Mouse (Mus musculus) stomach, embryonic 15.5 days (tissue): ENCODE data around the gene Cdh4. TPM values are rescaled to one million over a fixed set of nuclear protein-coding genes. Genes with fewer than 3 reads are reported as not detected.

ENCODE experiments used
- ATAC-seq: fragments of 200-750 bp; cut with Nextera tagmentation; 2 replicates; pipeline ENCODE4 v1.8.0; 2017; ENCODE audit warnings: low read depth, moderate number of reproducible peaks, moderate TSS enrichment; ENCODE audit not compliant: insufficient read depth, low FRiP score
- H3K27ac ChIP-seq: fragments of 300-500 bp; sonication (generic); 2 replicates; pipeline ENCODE4 v1.5.1; 2015; ENCODE audit warnings: mild to moderate bottlenecking, inconsistent platforms
- H3K27me3 ChIP-seq: fragments of 300-500 bp; sonication (generic); replicated peaks from 2 replicates; pipeline ENCODE4 v1.6.1; 2015; ENCODE audit warnings: inconsistent platforms
- H3K36me3 ChIP-seq: fragments of 300-500 bp; sonication (generic); 2 replicates; pipeline ENCODE4 v1.6.1; 2015; ENCODE audit warnings: inconsistent platforms
- H3K4me1 ChIP-seq: fragments of 300-500 bp; sonication (generic); 2 replicates; pipeline ENCODE4 v1.6.1; 2015; ENCODE audit warnings: inconsistent platforms
- H3K4me2 ChIP-seq: fragments of 300-500 bp; sonication (generic); 2 replicates; pipeline ENCODE4 v1.6.1; 2015; ENCODE audit warnings: mild to moderate bottlenecking, inconsistent platforms
- H3K4me3 ChIP-seq: fragments of 300-500 bp; sonication (generic); replicated peaks from 2 replicates; pipeline ENCODE4 v1.5.1; 2015; ENCODE audit warnings: inconsistent platforms
- H3K9ac ChIP-seq: fragments of 300-500 bp; sonication (generic); 2 replicates; pipeline ENCODE4 v1.6.1; 2015; ENCODE audit warnings: inconsistent platforms
- H3K9me3 ChIP-seq: fragments of 300-500 bp; sonication (generic); 2 replicates; pipeline ENCODE4 v1.6.1; 2016; ENCODE audit warnings: inconsistent platforms
- WGBS: fragments of 180-500 bp; shearing (Covaris S2); methylation state at CpG from one replicate; pipeline ENCODE4 v1.1.7; 2015; 5-methylcytosine and 5-hydroxymethylcytosine counted together
- polyA plus RNA-seq: library from polyadenylated mRNA; unstranded; fragments of >200 nt; fragmentation: Nextera tagmentation; extraction: Ambion mirVana; gene quantifications from 2 replicates; pipeline ENCODE4 v1.2.1, GENCODE M21; 2015

Gene Cdh4
- polyA plus RNA-seq, 1 experiment from 2014 or later, result 3.6 TPM

- Histone ChIP-seq H3K27me3 (no peaks in the 10 kb centered on the region), H3K4me3 (no peak overlapping the region), H3K27ac (no peak overlapping the region), H3K4me2 (no peak overlapping the region), H3K36me3 (no peaks in the 10 kb centered on the region), H3K9ac (no peak overlapping the region), H3K9me3 (no peaks in the 10 kb centered on the region), H3K4me1 (no peaks in the 10 kb centered on the region)
- ATAC-seq, result no peak
- 80% methylated on average over 8 of the region's 8 CpGs for WGBS
Measured at GRCm38 (mm10) chr2:179697601-179698000, 255.4 kb downstream of the Cdh4 start.

- WGBS, result 46% methylated on average over 12 of the region's 12 CpGs
- Histone ChIP-seq H3K36me3 (no peaks in the 10 kb centered on the region), H3K9me3 (no peaks in the 10 kb centered on the region), H3K27me3 (no peaks in the 10 kb centered on the region), H3K4me2 (no peak overlapping the region), H3K27ac (no peak overlapping the region), H3K4me3 (no peak overlapping the region), H3K4me1 (no peaks in the 10 kb centered on the region), H3K9ac (no peak overlapping the region)
- no peak for ATAC-seq
Measured at GRCm38 (mm10) chr2:179698196-179698985, 256.2 kb downstream of the Cdh4 start.

- ATAC-seq, result no peak
- Histone ChIP-seq H3K9me3 (no peaks in the 10 kb centered on the region), H3K27me3 (no peaks in the 10 kb centered on the region), H3K9ac (no peak overlapping the region), H3K4me3 (no peak overlapping the region), H3K27ac (no peak overlapping the region), H3K36me3 (no peaks in the 10 kb centered on the region), H3K4me2 (no peak overlapping the region), H3K4me1 (no peaks in the 10 kb centered on the region)
- WGBS, result 82% methylated on average over 11 of the region's 11 CpGs
Measured at GRCm38 (mm10) chr2:179705043-179705442, 262.8 kb downstream of the Cdh4 start.

GRCm38 (mm10) chr2:179705461-179705860 lies 263.2 kb downstream of the Cdh4 start:
- no peak for ATAC-seq
- H3K27me3 ChIP-seq, result no peaks in the 10 kb centered on the region
- H3K4me3 ChIP-seq, result no peak overlapping the region
- no peak overlapping the region for H3K27ac ChIP-seq
- WGBS, result 79% methylated on average over 7 of the region's 7 CpGs
- H3K9me3 ChIP-seq, result no peaks in the 10 kb centered on the region
- H3K9ac ChIP-seq, result no peak overlapping the region
- no peaks in the 10 kb centered on the region for H3K36me3 ChIP-seq
- H3K4me1 ChIP-seq, result no peaks in the 10 kb centered on the region
- H3K4me2 ChIP-seq, result no peak overlapping the region

GRCm38 (mm10) chr2:179706616-179707015 lies 264.4 kb downstream of the Cdh4 start:
- H3K36me3 ChIP-seq, result no peaks in the 10 kb centered on the region
- no peaks in the 10 kb centered on the region for H3K4me1 ChIP-seq
- 84% methylated on average over 3 of the region's 3 CpGs for WGBS
- H3K27me3 ChIP-seq, result no peaks in the 10 kb centered on the region
- no peak overlapping the region for H3K9ac ChIP-seq
- no peak overlapping the region for H3K4me2 ChIP-seq
- ATAC-seq, result no peak
- H3K27ac ChIP-seq, result no peak overlapping the region
- H3K9me3 ChIP-seq, result no peaks in the 10 kb centered on the region
- H3K4me3 ChIP-seq, result no peak overlapping the region

GRCm38 (mm10) chr2:179709111-179709510 lies 266.9 kb downstream of the Cdh4 start:
- H3K9me3 ChIP-seq, result no peaks in the 10 kb centered on the region
- no peak overlapping the region for H3K27ac ChIP-seq
- no peaks in the 10 kb centered on the region for H3K4me1 ChIP-seq
- no peak overlapping the region for H3K9ac ChIP-seq
- no peak overlapping the region for H3K4me3 ChIP-seq
- ATAC-seq, result no peak
- no peaks in the 10 kb centered on the region for H3K27me3 ChIP-seq
- WGBS, result 78% methylated on average over 2 of the region's 2 CpGs
- no peaks in the 10 kb centered on the region for H3K36me3 ChIP-seq
- H3K4me2 ChIP-seq, result no peak overlapping the region

GRCm38 (mm10) chr2:179712690-179713089 lies 270.5 kb downstream of the Cdh4 start:
- Histone ChIP-seq H3K4me2 (no peak overlapping the region), H3K27me3 (no peaks in the 10 kb centered on the region), H3K36me3 (no peaks in the 10 kb centered on the region), H3K9me3 (no peaks in the 10 kb centered on the region), H3K4me1 (no peaks in the 10 kb centered on the region), H3K4me3 (no peak overlapping the region), H3K9ac (no peak overlapping the region), H3K27ac (no peak overlapping the region)
- WGBS, result 73% methylated on average over 7 of the region's 7 CpGs
- ATAC-seq, result no peak

- Histone ChIP-seq H3K4me1 (no peaks in the 10 kb centered on the region), H3K27ac (no peak overlapping the region), H3K27me3 (no peaks in the 10 kb centered on the region), H3K9me3 (no peaks in the 10 kb centered on the region), H3K9ac (no peak overlapping the region), H3K4me2 (no peak overlapping the region), H3K4me3 (no peak overlapping the region), H3K36me3 (no peaks in the 10 kb centered on the region)
- ATAC-seq, result no peak
- WGBS, result 65% methylated on average over 4 of the region's 4 CpGs
Measured at GRCm38 (mm10) chr2:179713326-179713725, 271.1 kb downstream of the Cdh4 start.

- no peaks in the 10 kb centered on the region for H3K27me3 ChIP-seq
- 81% methylated on average over 3 of the region's 3 CpGs for WGBS
- no peak overlapping the region for H3K4me3 ChIP-seq
- no peaks in the 10 kb centered on the region for H3K36me3 ChIP-seq
- H3K4me2 ChIP-seq, result no peak overlapping the region
- H3K9ac ChIP-seq, result no peak overlapping the region
- H3K9me3 ChIP-seq, result no peaks in the 10 kb centered on the region
- H3K27ac ChIP-seq, result no peak overlapping the region
- no peak for ATAC-seq
- H3K4me1 ChIP-seq, result no peaks in the 10 kb centered on the region
Measured at GRCm38 (mm10) chr2:179714145-179714544, 271.9 kb downstream of the Cdh4 start.

GRCm38 (mm10) chr2:179715375-179715774 lies 273.1 kb downstream of the Cdh4 start:
- no peaks in the 10 kb centered on the region for H3K27me3 ChIP-seq
- no peak overlapping the region for H3K9ac ChIP-seq
- H3K36me3 ChIP-seq, result no peaks in the 10 kb centered on the region
- 92% methylated on average over 1 of the region's 1 CpGs for WGBS
- no peaks in the 10 kb centered on the region for H3K9me3 ChIP-seq
- H3K4me2 ChIP-seq, result no peak overlapping the region
- H3K27ac ChIP-seq, result no peak overlapping the region
- ATAC-seq, result no peak
- no peak overlapping the region for H3K4me3 ChIP-seq
- H3K4me1 ChIP-seq, result no peaks in the 10 kb centered on the region

- Histone ChIP-seq H3K4me1 (0 out of 2 replicates have a peak, but pooled peaks cover 3% of the 10 kb centered on the region), H3K36me3 (no peaks in the 10 kb centered on the region), H3K27ac (no peak overlapping the region), H3K9ac (no peak overlapping the region), H3K9me3 (no peaks in the 10 kb centered on the region), H3K4me2 (no peak overlapping the region), H3K4me3 (no peak overlapping the region), H3K27me3 (no peaks in the 10 kb centered on the region)
- no peak for ATAC-seq
- WGBS, result 42% methylated on average over 3 of the region's 3 CpGs
Measured at GRCm38 (mm10) chr2:179720366-179720765, 278.1 kb downstream of the Cdh4 start.

- WGBS, result 49% methylated on average over 18 of the region's 18 CpGs
- H3K27ac ChIP-seq, result no peak overlapping the region
- no peak for ATAC-seq
Measured at GRCm38 (mm10) chr2:179721534-179722516, 279.6 kb downstream of the Cdh4 start.

More at GRCm38 (mm10) chr2:179721534-179722516, 279.6 kb downstream of the Cdh4 start:
- no peaks in the 10 kb centered on the region for H3K36me3 ChIP-seq
- H3K4me1 ChIP-seq, result 0 out of 2 replicates have a peak, but pooled peaks cover 3% of the 10 kb centered on the region
- H3K4me2 ChIP-seq, result no peak overlapping the region
- H3K9me3 ChIP-seq, result no peaks in the 10 kb centered on the region
- H3K4me3 ChIP-seq, result no peak overlapping the region
- no peaks in the 10 kb centered on the region for H3K27me3 ChIP-seq
- H3K9ac ChIP-seq, result no peak overlapping the region
